Mouse (Mus musculus) thymus, adult 2 months (tissue): Measurements from ENCODE around the gene Itga6.

Source experiments
- CTCF ChIP-seq: fragments of 200-500 bp; IDR thresholded peaks from 2 replicates; pipeline ENCODE4 v1.5.1; 2012; ENCODE audit warnings: mild to moderate bottlenecking, control low read depth, low read length, moderate library complexity, borderline replicate concordance; ENCODE audit not compliant: control insufficient read depth, poor library complexity, insufficient read depth; ENCODE audit errors: extremely low read depth
- POLR2A ChIP-seq: fragments of 200-500 bp; IDR thresholded peaks from 2 replicates; pipeline ENCODE4 v1.6.1; 2012; ENCODE audit warnings: mild to moderate bottlenecking, low read length, control low read depth, moderate library complexity; ENCODE audit not compliant: control insufficient read depth, poor library complexity, insufficient read depth; ENCODE audit errors: extremely low read depth

GRCm38 (mm10) chr2:71835556-71835955, 90.1 kb downstream of the Itga6 start:
- TF ChIP-seq POLR2A: no peak
- TF ChIP-seq CTCF: no peak
